Mouse (Mus musculus) heart, postnatal 4 days (tissue): ENCODE measurements around the gene Parp3. TPM values are rescaled to one million over a fixed set of nuclear protein-coding genes. Genes with fewer than 3 reads are reported as not detected.

Source experiments
- DNase-seq: peaks from one replicate; pipeline ENCODE4 v3.0.0; 2021
- total RNA-seq, 2 experiments: library from RNA; stranded (reverse); gene quantifications; 2 replicates each; pipeline ENCODE4 v1.2.3; 2021

The Parp3 gene
- total RNA-seq, 2 experiments from 2014 or later: 7.5 to 8.3 TPM

DNA sequence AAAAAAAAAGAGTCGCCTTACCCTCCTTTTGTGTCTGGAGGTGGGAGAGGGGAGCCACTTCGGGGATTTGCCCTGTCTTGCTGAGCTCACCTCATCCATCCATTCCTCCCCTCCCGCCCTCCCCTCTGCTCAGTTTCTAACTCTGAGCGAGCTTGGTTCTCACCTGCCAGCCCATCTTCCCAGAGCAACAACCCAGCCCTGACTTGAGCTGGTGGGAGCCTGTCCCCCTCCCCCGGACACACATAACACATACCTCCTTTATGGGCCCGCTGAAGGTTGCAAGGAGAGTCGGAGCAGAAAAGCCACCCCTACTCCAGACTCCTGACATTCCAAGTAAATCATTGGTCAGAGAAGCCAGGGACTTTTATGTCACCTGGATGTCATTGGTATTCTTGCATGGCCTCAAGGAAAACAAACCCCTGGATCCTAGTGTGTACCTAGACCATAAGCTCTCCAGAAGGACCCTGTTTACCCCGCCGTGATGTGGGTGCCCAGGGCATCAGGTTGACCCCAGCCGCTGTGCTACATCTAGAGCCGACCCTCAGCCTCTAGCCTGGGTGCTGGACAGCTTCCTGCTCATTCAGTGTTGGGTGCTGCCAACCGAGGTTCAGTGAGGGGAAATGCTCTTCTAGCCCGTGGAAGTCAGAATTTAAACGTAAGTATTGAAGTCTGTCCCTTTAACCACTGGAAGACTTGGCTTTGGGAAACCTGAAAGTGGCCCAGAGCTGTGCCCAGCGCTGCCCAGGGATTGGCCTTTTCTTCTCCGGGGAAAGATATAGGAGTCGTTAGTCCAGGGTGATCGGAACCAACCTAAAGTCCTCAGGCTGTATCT, 55.5 kb downstream of the Parp3 start:
- no peak for DNase-seq

GRCm38 (mm10) chr9:106420608-106421007, 56.1 kb downstream of the Parp3 start:
- no peak for DNase-seq

Other genes with a start within 250 kb of the Parp3 start
- 100 to 1,000 TPM; 404 to 423 TPM for gene Alas1, start 228.3 kb downstream of the Parp3 start, total RNA-seq
- 10 to 100 TPM; 17.0 to 19.3 TPM for gene Poc1a, start 195.9 kb downstream of the Parp3 start, total RNA-seq
- 10 to 100 TPM; 26.2 to 33.5 TPM for gene Dusp7, start 108.3 kb downstream of the Parp3 start, total RNA-seq
- gene Rpl29, start 47.5 kb downstream of the Parp3 start, total RNA-seq: 100 to 1,000 TPM; 471 to 490 TPM
- gene Acy1, start 38.6 kb downstream of the Parp3 start, total RNA-seq: 10 to 100 TPM; 20.5 to 20.6 TPM
- 1 to 10 TPM; 4.5 to 5.0 TPM for gene Abhd14b, start 29.5 kb downstream of the Parp3 start, total RNA-seq
- gene Abhd14a, start 29.3 kb downstream of the Parp3 start, total RNA-seq: 10 to 100 TPM; 23.7 to 26.1 TPM
- gene Pcbp4, start 23.7 kb downstream of the Parp3 start, total RNA-seq: 100 to 1,000 TPM in 1 of 2 experiments, 10 to 100 TPM in 1; 96.8 to 101 TPM
- gene Gpr62, start 11.0 kb downstream of the Parp3 start, total RNA-seq: under 1 TPM in 1 of 2 experiments, not detected in 1; 0.14 TPM
- gene Rrp9, start 986 bp downstream of the Parp3 start, total RNA-seq: 10 to 100 TPM; 21.3 to 23.3 TPM
- not detected for gene Iqcf1, start 23.0 kb upstream of the Parp3 start, total RNA-seq
- gene Iqcf5, start 37.6 kb upstream of the Parp3 start, total RNA-seq: not detected
- not detected for gene Iqcf3, start 84.7 kb upstream of the Parp3 start, total RNA-seq
- gene Iqcf4, start 94.0 kb upstream of the Parp3 start, total RNA-seq: not detected
- gene Iqcf6, start 149.6 kb upstream of the Parp3 start, total RNA-seq: not detected
- gene Grm2, start 179.1 kb upstream of the Parp3 start, total RNA-seq: not detected
- gene Tex264, start 209.0 kb upstream of the Parp3 start, total RNA-seq: 10 to 100 TPM; 31.0 to 38.0 TPM